Mouse (Mus musculus) urinary bladder, postnatal 36 days (tissue): ENCODE results near the gene Cops6.
A peak's percentile ranks its signal among the peaks of the same experiment; 100 is the strongest.

Experiments used
- DNase-seq, 2 experiments: peaks; one replicate each; pipeline ENCODE4 v3.0.0; 2022; ENCODE audit warnings: low spot score in 2 of 2, mixed read lengths in 1 of 2

Gene Cops6

DNA sequence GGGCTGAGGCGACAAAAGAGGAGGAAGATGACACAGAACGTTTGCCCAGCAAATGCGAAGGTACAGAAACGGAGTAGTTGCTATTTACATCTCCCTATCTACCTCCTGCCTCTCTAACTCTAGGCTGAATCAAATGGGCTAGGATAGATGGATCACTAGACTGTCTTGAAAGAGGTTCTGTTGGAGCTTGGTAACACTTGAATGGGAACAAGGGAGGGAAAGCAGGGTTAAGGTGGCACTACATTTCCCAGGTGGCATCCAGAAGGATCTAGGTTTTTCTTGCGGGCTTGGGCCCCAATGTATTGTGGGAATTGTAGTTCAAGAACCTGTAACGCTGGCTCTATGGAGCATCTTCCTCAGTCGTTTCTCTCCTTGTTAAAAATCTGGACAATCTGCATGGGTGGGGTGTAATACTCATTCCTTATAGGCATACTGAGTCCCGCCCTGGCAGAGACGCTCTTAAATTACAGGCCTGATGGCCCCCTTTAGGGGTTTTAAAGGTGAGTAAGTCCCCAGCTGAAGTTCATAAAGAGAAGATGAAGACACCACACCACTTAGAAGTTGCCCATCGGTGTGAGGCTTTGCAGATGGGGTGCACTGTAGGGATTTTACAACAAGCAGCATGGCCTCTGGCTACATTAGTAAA is 26.9 kb downstream of the Cops6 start:
- peak; percentile 49 to 54 for DNase-seq

DNA sequence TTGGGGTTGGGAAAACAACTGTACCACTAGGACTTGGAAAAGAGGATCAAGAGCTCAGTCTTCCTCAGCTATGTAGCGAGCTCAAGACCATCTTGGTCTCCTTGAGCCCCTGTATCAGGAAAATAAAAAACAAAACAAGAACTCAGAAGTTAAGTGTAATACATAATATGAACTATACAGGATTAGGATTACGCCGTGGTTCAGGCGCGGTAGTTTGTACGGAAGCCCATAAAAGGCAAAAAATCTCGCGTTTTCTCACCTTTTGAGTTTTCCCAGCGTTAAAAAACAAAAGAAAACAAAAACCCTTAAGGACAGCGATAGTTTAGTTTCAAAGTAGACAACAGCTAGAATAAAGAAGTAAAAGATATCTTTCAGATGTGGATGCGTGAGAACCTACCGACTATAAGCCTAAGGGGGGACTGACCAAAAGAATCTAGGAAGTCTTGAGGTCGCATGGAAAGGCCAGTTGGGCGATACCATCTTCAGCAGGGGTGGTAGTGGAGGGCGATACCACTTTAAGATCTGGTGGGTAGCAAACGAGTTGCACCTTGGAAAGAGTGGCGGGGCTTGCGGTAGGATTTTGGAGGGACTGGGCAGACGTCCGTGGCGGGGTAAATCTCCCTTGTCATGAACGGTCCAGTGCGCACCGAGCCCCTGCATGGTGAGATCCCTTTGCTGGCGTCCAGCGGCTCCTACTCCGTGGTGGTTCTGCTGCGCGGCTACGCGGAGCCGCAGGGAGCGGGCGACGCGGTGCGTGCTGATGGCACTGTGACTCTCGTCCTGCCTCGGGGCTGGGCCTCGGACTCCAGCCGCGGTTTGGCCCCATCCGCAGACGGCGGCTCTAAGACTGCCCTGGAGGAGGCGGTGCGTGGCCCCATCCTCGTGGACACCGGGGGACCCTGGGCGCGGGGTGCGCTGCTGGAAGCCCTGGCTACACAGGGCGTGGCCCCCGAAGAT is 33.2 kb downstream of the Cops6 start, which contains the start of gene Mblac1:
Gene Mblac1, plus strand, starts transcription at position 544 of the 957 bp plus-strand sequence.
- DNase-seq, result peak; percentile 80 to 84

DNA sequence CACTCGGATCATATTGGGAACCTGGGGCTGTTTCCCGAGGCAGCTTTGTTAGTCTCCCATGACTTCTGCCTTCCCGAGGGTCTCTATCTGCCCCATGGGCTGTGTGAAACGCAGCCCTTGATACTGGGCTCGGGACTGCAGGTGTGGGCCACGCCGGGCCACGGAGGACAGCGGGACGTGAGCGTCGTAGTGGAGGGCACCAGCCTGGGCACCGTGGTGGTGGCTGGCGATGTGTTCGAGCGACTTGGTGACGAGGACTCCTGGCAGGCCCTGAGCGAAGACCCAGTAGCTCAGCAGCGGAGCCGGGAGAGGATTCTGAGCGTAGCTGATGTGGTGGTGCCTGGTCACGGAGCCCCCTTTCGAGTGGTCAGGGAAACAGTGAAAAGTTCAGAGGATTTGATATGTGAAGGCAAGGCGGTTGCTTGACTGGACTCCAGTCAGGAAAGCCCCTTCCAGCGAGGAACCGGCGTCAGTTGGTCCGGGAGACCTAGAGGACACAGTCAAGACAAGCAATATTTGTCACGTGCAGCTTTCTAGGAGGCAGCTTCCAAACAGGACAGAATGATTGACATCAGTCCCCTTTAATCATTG is 34.0 kb downstream of the Cops6 start:
- peak in 1 of 2 experiments; percentile 27 for DNase-seq

DNA sequence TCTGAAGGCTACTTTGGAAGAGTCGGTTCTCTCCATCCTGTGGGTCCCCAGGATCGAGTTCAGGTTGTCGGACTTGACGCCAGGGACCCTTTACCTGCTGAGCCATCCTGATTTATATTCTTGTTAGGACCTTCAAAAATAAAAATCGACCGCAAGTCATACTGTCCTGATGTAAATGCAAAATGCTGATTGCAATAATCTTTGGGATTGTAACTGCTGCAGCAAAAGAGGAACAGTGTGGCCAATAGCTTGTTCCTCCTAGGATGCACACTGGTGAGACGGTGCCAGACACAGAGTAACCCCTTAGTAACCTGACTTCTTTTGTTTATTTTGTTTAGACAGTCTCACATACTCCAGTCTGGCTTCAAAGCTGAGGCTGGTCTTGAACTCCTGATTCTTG is 34.6 kb downstream of the Cops6 start:
- no peak for DNase-seq

DNA sequence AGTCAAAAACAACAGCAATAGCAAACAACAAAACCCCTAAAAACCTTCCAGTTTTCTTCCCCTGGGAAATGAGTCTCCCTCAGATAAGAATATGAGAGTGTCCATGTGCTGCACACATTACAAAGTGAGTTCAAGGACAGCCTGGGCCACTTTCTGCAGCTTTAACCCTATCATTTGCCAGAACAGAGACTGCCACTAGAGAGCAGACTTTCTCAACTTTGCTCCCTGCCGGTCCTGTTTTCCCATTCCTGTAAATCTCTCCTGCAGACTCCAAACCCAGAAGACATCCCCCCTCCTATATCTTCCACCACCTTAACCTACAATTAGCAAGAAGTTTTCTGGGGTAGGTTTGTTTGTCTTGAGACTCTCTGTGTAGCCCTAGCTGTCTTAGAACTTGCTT is 38.7 kb downstream of the Cops6 start:
- DNase-seq, result no peak

DNA sequence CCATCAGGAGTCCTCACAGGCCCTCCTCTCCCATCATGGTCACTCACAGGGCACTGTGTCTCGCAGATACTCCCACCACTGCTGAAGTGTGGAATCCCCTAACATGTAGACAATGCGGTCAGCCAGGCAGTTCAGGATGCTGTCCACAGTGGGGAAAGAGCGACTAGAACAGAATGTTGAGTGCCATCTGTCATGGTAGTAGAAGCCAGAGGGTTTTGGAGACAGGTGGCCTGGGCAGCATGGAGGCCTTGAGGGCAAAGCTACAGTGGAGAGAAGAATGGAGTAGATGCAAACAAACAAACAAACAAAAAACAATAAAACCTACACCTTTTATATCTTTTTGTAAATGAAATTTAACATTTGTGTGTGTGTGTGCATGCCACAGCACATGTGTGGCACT is 41.2 kb downstream of the Cops6 start:
- no peak for DNase-seq

DNA sequence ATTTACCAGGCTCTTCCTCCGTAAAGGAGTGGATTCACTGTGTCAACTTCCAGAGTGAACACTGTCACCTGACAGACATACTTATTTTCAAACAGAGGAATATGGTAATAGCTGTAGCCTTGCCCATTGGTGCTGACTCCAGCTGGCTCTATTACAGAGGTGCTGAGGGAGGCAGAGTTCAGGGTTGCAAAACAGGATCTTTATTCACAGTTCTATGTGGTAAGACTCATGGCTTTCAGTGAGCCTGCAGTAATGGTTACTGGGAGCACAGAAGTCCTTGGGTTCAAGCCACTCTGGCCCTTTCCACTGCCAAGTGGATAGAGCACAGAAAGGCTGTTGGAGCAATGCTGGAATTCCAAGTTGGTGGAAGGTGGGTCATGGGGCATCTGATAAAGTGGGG is 46.4 kb downstream of the Cops6 start:
- DNase-seq, result peak in 1 of 2 experiments; percentile 19

DNA sequence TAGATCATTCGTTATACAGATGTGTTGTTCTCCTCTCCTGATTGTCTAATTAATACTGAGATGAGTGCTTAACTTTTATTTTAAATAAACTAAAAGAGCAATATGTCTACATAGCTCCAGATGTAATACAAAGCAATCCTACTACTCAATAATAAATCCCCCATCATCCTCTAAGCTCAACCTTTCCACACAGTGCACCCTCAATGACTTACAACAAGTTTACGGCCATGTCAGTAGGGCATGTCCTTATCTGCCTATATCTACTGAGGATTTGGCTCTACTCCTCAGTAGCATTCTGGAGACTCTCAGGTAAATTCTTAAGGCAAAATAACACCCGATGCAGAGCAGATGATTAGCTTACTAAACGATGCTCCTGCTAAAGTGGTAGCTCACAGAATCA is 47.0 kb downstream of the Cops6 start:
- no peak for DNase-seq
